Mouse (Mus musculus): Measurements from ENCODE around the gene Tdp1.

The Tdp1 gene

GRCm38 (mm10) chr12:99898248-99898870 lies 14.0 kb downstream of the Tdp1 start:
- no peak for DNase-seq (ENCODE audit: low spot score)

GRCm38 (mm10) chr12:99899991-99900390 lies 15.7 kb downstream of the Tdp1 start:
- no peak for DNase-seq (ENCODE audit: low spot score)

GRCm38 (mm10) chr12:99901973-99902866 lies 17.9 kb downstream of the Tdp1 start:
- DNase-seq (ENCODE audit: low spot score) = no peak

GRCm38 (mm10) chr12:99902867-99903370 lies 18.6 kb downstream of the Tdp1 start:
- no peak for DNase-seq (ENCODE audit: low spot score)

GRCm38 (mm10) chr12:99904537-99904936 lies 20.2 kb downstream of the Tdp1 start:
- DNase-seq (ENCODE audit: low spot score) = no peak

- DNase-seq (ENCODE audit: low spot score) = no peak
Measured at GRCm38 (mm10) chr12:99911466-99911865, 27.1 kb downstream of the Tdp1 start.

- no peak for DNase-seq (ENCODE audit: low spot score)
Measured at GRCm38 (mm10) chr12:99917800-99918427, 33.6 kb downstream of the Tdp1 start.

GRCm38 (mm10) chr12:99919636-99920035 lies 35.3 kb downstream of the Tdp1 start:
- DNase-seq (ENCODE audit: low spot score) = no peak

- no peak for DNase-seq (ENCODE audit: low spot score)
Measured at GRCm38 (mm10) chr12:99921045-99921444, 36.7 kb downstream of the Tdp1 start.

- DNase-seq (ENCODE audit: low spot score) = peak; percentile 60
Measured at GRCm38 (mm10) chr12:99923131-99923606, 38.9 kb downstream of the Tdp1 start.

- no peak for DNase-seq (ENCODE audit: low spot score)
Measured at GRCm38 (mm10) chr12:99923703-99924102, 39.4 kb downstream of the Tdp1 start.

- DNase-seq (ENCODE audit: low spot score) = no peak
Measured at GRCm38 (mm10) chr12:99928311-99928710, 44.0 kb downstream of the Tdp1 start.

- no peak for DNase-seq (ENCODE audit: low spot score)
Measured at GRCm38 (mm10) chr12:99929160-99929559, 44.8 kb downstream of the Tdp1 start.

GRCm38 (mm10) chr12:99932245-99932644 lies 47.9 kb downstream of the Tdp1 start:
- DNase-seq (ENCODE audit: low spot score) = no peak

- no peak for DNase-seq (ENCODE audit: low spot score)
Measured at GRCm38 (mm10) chr12:99933630-99934029, 49.3 kb downstream of the Tdp1 start.

GRCm38 (mm10) chr12:99935403-99935802 lies 51.1 kb downstream of the Tdp1 start:
- DNase-seq (ENCODE audit: low spot score) = no peak

- no peak for DNase-seq (ENCODE audit: low spot score)
Measured at GRCm38 (mm10) chr12:99938476-99938875, 54.2 kb downstream of the Tdp1 start.

GRCm38 (mm10) chr12:99939179-99939578 lies 54.9 kb downstream of the Tdp1 start:
- no peak for DNase-seq (ENCODE audit: low spot score)

GRCm38 (mm10) chr12:99940704-99941103 lies 56.4 kb downstream of the Tdp1 start:
- DNase-seq (ENCODE audit: low spot score) = no peak

- DNase-seq (ENCODE audit: low spot score) = no peak
Measured at GRCm38 (mm10) chr12:99942441-99942840, 58.1 kb downstream of the Tdp1 start.

GRCm38 (mm10) chr12:99952928-99953327 lies 68.6 kb downstream of the Tdp1 start:
- peak; percentile 65 for DNase-seq (ENCODE audit: low spot score)

GRCm38 (mm10) chr12:99956411-99956810 lies 72.1 kb downstream of the Tdp1 start:
- no peak for DNase-seq (ENCODE audit: low spot score)

Measured in embryo, embryonic 10 days (tissue).